8 mouse cellular contexts compared by ENCODE assay signal in the genomic region with DNA sequence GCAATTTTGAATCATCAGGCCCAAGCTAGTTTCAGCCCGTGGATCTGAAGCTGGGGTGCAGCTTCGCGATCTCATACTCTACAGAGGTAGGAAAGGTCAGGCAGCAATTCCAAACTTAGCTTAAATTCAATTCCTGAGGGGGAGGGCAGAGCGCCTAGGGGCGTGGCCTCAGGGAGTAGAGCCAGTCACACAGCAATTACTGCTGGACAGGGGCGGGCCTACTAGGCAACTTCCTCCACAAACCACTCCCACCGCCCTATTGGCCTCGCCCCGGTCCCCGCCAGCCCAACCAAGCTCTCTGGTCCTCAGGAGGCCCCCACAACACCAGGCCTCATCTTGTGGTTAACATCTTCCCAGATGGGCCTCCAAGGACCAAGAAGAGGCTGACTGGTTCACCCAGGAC. TPM values are rescaled to one million over a fixed set of nuclear protein-coding genes. Genes with fewer than 3 reads are reported as not detected.
A peak's percentile ranks its signal among the peaks of the same experiment; 100 is the strongest.
DNase-seq lines count a peak whose midpoint lies in the region; ATAC-seq and TF ChIP-seq lines count a peak whose summit lies in the region.

No protein-coding gene starts in this region.

- H3K9me3 ChIP-seq in heart, embryonic 15.5 days (replicated peaks) = no peaks in the 10 kb centered on the region
- no peaks in the 10 kb centered on the region for H3K9me3 ChIP-seq in limb, embryonic 13.5 days
- H3K9me3 ChIP-seq in midbrain, embryonic 11.5 days (ENCODE audit: control insufficient read depth, low read length) = no peaks in the 10 kb centered on the region

- H3K27ac ChIP-seq in layer of hippocampus, adult 2 months = peak overlapping the region; percentile 97
- H3K27ac ChIP-seq in heart, embryonic 15.5 days = peak overlapping the region; percentile 73
- no peak overlapping the region for H3K27ac ChIP-seq in limb, embryonic 13.5 days
- no peak overlapping the region for H3K27ac ChIP-seq in midbrain, embryonic 11.5 days (ENCODE audit: low read depth, low read length)

- no peak for DNase-seq in layer of hippocampus, adult 2 months (ENCODE audit: low spot score in 2 of 2)
- DNase-seq in layer of hippocampus, postnatal 14 days (ENCODE audit: low spot score in 2 of 2) = no peak
- DNase-seq in neural tube, embryonic 10.5 days (ENCODE audit: extremely low spot score, low spot score) = peak; percentile 40
- DNase-seq in midbrain, embryonic 11.5 days (ENCODE audit: low spot score, missing footprints) = no peak
- DNase-seq in layer of hippocampus, adult 18-20 months (ENCODE audit: low spot score in 2 of 2) = no peak

- H3K36me3 ChIP-seq in heart, embryonic 15.5 days = peaks cover 7% of the 10 kb centered on the region; the same call in 1 of the 2 replicates
- H3K36me3 ChIP-seq in limb, embryonic 13.5 days = peaks cover 20% of the 10 kb centered on the region
- H3K36me3 ChIP-seq in midbrain, embryonic 11.5 days (ENCODE audit: control insufficient read depth, insufficient read depth, low read length) = 0 out of 2 replicates have a peak, but pooled peaks cover 2% of the 10 kb centered on the region

- peak; percentile 72 for ATAC-seq in common myeloid progenitor, adult 5-6 weeks (replicated peaks; ENCODE audit: low read depth, poor library complexity, severe bottlenecking)
- ATAC-seq in heart, embryonic 15.5 days (replicated peaks; ENCODE audit: insufficient number of reproducible peaks, insufficient read depth, low FRiP score, low read depth) = 0 out of 2 replicates have a peak, but pooled peaks have one; percentile 40
- ATAC-seq in limb, embryonic 13.5 days (ENCODE audit: low FRiP score, low read depth) = no peak
- ATAC-seq in midbrain, embryonic 11.5 days (ENCODE audit: low FRiP score) = no peak

- 29% methylated on average over 10 of the region's 10 CpGs for WGBS in heart, embryonic 15.5 days
- 37% methylated on average over 10 of the region's 10 CpGs for WGBS in limb, embryonic 13.5 days
- 28% methylated on average over 10 of the region's 10 CpGs for WGBS in midbrain, embryonic 11.5 days

- peak overlapping the region; percentile 62 for H3K4me2 ChIP-seq in heart, embryonic 15.5 days
- H3K4me2 ChIP-seq in limb, embryonic 13.5 days (replicated peaks) = peak overlapping the region; percentile 27
- H3K4me2 ChIP-seq in midbrain, embryonic 11.5 days = no peak overlapping the region

- peaks cover 59% of the 10 kb centered on the region for H3K4me1 ChIP-seq in heart, embryonic 15.5 days (replicated peaks)
- H3K4me1 ChIP-seq in limb, embryonic 13.5 days = peaks cover 58% of the 10 kb centered on the region
- H3K4me1 ChIP-seq in midbrain, embryonic 11.5 days (ENCODE audit: control insufficient read depth, insufficient read depth, low read length) = peaks cover 24% of the 10 kb centered on the region

- no peak for TF ChIP-seq CTCF in layer of hippocampus, adult 2 months (conservative IDR thresholded peaks at IDR 0.05)

- H3K9ac ChIP-seq in heart, embryonic 15.5 days = no peak overlapping the region
- H3K9ac ChIP-seq in limb, embryonic 13.5 days = no peak overlapping the region
- no peak overlapping the region for H3K9ac ChIP-seq in midbrain, embryonic 11.5 days (ENCODE audit: low read length)

- H3K27me3 ChIP-seq in heart, embryonic 15.5 days = no peaks in the 10 kb centered on the region
- H3K27me3 ChIP-seq in limb, embryonic 13.5 days = no peaks in the 10 kb centered on the region
- no peaks in the 10 kb centered on the region for H3K27me3 ChIP-seq in midbrain, embryonic 11.5 days (ENCODE audit: control insufficient read depth, insufficient read depth, low read length)

- H3K4me3 ChIP-seq in layer of hippocampus, adult 2 months = no peak overlapping the region
- H3K4me3 ChIP-seq in heart, embryonic 15.5 days = peak overlapping the region; percentile 12; the same call in 1 of the 2 replicates
- no peak overlapping the region for H3K4me3 ChIP-seq in limb, embryonic 13.5 days
- H3K4me3 ChIP-seq in midbrain, embryonic 11.5 days (ENCODE audit: low read depth, low read length) = no peak overlapping the region

RNA-seq across cellular contexts. Expression of a gene that starts 7.5 kb away (rescaled TPM):
- 10 to 100 TPM; 50.8 to 56.8 TPM for total RNA-seq in layer of hippocampus, adult 2 months (2021)
- total RNA-seq in layer of hippocampus, postnatal 14 days (2021) = 10 to 100 TPM; 40.1 to 44.3 TPM
- 8.6 and 10.6 TPM in 2 replicates for total RNA-seq in common myeloid progenitor, adult 5-6 weeks (2017)
- polyA plus RNA-seq in heart, embryonic 15.5 days (2015; fragmentation: Nextera tagmentation; extraction: Ambion mirVana) = 4.7 and 6.4 TPM in 2 replicates
- 9.3 and 10.0 TPM in 2 replicates for polyA plus RNA-seq in limb, embryonic 13.5 days (2015; fragmentation: Nextera tagmentation; extraction: Ambion mirVana)
- 3.1 and 3.2 TPM in 2 replicates for polyA plus RNA-seq in midbrain, embryonic 11.5 days (2014; fragmentation: Nextera tagmentation; extraction: Ambion mirVana)
- total RNA-seq in layer of hippocampus, adult 18-20 months (2021) = 10 to 100 TPM; 57.3 to 62.1 TPM

RNA-seq across cellular contexts. Expression of a gene that starts 8.3 kb away (rescaled TPM):
- 10 to 100 TPM; 51.6 to 52.8 TPM for total RNA-seq in layer of hippocampus, adult 2 months (2021)
- 10 to 100 TPM; 47.0 to 50.5 TPM for total RNA-seq in layer of hippocampus, postnatal 14 days (2021)
- 12.3 and 19.2 TPM in 2 replicates for total RNA-seq in common myeloid progenitor, adult 5-6 weeks (2017)
- 13.6 and 20.2 TPM in 2 replicates for polyA plus RNA-seq in heart, embryonic 15.5 days (2015; fragmentation: Nextera tagmentation; extraction: Ambion mirVana)
- 28.3 and 28.7 TPM in 2 replicates for polyA plus RNA-seq in limb, embryonic 13.5 days (2015; fragmentation: Nextera tagmentation; extraction: Ambion mirVana)
- polyA plus RNA-seq in midbrain, embryonic 11.5 days (2014; fragmentation: Nextera tagmentation; extraction: Ambion mirVana) = 21.6 and 23.5 TPM in 2 replicates
- 10 to 100 TPM; 44.8 to 48.1 TPM for total RNA-seq in layer of hippocampus, adult 18-20 months (2021)

RNA-seq across cellular contexts. Expression of a gene that starts 20.5 kb away (rescaled TPM):
- 100 to 1,000 TPM; 158 to 166 TPM for total RNA-seq in layer of hippocampus, adult 2 months (2021)
- total RNA-seq in layer of hippocampus, postnatal 14 days (2021) = 100 to 1,000 TPM; 189 to 197 TPM
- total RNA-seq in common myeloid progenitor, adult 5-6 weeks (2017) = 15.3 and 29.6 TPM in 2 replicates
- polyA plus RNA-seq in heart, embryonic 15.5 days (2015; fragmentation: Nextera tagmentation; extraction: Ambion mirVana) = 84.2 and 110 TPM in 2 replicates
- polyA plus RNA-seq in limb, embryonic 13.5 days (2015; fragmentation: Nextera tagmentation; extraction: Ambion mirVana) = 80.9 and 83.0 TPM in 2 replicates
- polyA plus RNA-seq in midbrain, embryonic 11.5 days (2014; fragmentation: Nextera tagmentation; extraction: Ambion mirVana) = 90.8 and 109 TPM in 2 replicates
- 100 to 1,000 TPM; 166 to 168 TPM for total RNA-seq in layer of hippocampus, adult 18-20 months (2021)

RNA-seq across cellular contexts. Expression of a gene that starts 30.7 kb away (rescaled TPM):
- total RNA-seq in layer of hippocampus, adult 2 months (2021) = under 1 TPM; 0.12 to 0.31 TPM
- total RNA-seq in layer of hippocampus, postnatal 14 days (2021) = under 1 TPM; 0.21 TPM
- not detected in 2 replicates for total RNA-seq in common myeloid progenitor, adult 5-6 weeks (2017)
- polyA plus RNA-seq in heart, embryonic 15.5 days (2015; fragmentation: Nextera tagmentation; extraction: Ambion mirVana) = 0.05 and 0.06 TPM in 2 replicates
- 0.29 and 0.33 TPM in 2 replicates for polyA plus RNA-seq in limb, embryonic 13.5 days (2015; fragmentation: Nextera tagmentation; extraction: Ambion mirVana)
- polyA plus RNA-seq in midbrain, embryonic 11.5 days (2014; fragmentation: Nextera tagmentation; extraction: Ambion mirVana) = 0.81 and 1.2 TPM in 2 replicates
- total RNA-seq in layer of hippocampus, adult 18-20 months (2021) = under 1 TPM; 0.18 to 0.22 TPM

RNA-seq across cellular contexts. Expression of a gene that starts 33.0 kb away (rescaled TPM):
- total RNA-seq in layer of hippocampus, adult 2 months (2021) = 10 to 100 TPM; 42.9 to 43.1 TPM
- 10 to 100 TPM; 38.5 to 40.7 TPM for total RNA-seq in layer of hippocampus, postnatal 14 days (2021)
- total RNA-seq in common myeloid progenitor, adult 5-6 weeks (2017) = 10.8 and 13.3 TPM in 2 replicates
- 55.9 and 71.6 TPM in 2 replicates for polyA plus RNA-seq in heart, embryonic 15.5 days (2015; fragmentation: Nextera tagmentation; extraction: Ambion mirVana)
- polyA plus RNA-seq in limb, embryonic 13.5 days (2015; fragmentation: Nextera tagmentation; extraction: Ambion mirVana) = 83.9 and 92.0 TPM in 2 replicates
- polyA plus RNA-seq in midbrain, embryonic 11.5 days (2014; fragmentation: Nextera tagmentation; extraction: Ambion mirVana) = 60.2 and 62.3 TPM in 2 replicates
- total RNA-seq in layer of hippocampus, adult 18-20 months (2021) = 10 to 100 TPM; 43.9 to 54.4 TPM

Comparison
In these comparisons a context has a peak if more than half of its experiments do, and no peak if none do; other contexts are left out.
1. H3K27ac ChIP-seq: peak in layer of hippocampus, adult 2 months (single experiment) and heart, embryonic 15.5 days (single experiment); none in limb, embryonic 13.5 days (single experiment) and midbrain, embryonic 11.5 days (single experiment).
2. ATAC-seq: peak in common myeloid progenitor, adult 5-6 weeks (single experiment) and heart, embryonic 15.5 days (single experiment); none in limb, embryonic 13.5 days (single experiment) and midbrain, embryonic 11.5 days (single experiment).